Mouse (Mus musculus): ENCODE results near the gene Zbtb20.

DNA sequence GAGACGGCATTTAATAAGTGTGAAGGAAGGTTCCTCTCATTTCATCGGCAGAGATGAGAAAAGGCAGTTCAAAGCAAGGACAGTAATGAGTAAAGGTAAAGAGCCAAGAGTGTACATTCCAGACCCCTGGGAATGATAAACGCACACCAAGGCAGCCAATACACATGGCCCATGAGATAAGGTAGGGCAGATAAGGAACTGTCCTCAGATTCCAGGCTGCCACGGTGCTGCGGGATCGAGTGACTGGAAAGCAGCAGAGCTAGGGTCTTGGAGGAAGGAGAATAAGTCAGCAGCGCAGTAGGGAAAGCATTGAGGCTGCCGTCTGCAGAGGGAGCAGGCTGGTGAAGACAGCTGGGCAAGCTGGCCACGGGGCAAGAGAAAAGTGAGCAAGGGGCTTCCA lies 699.8 kb downstream of the Zbtb20 start:
- no peak for TF ChIP-seq POLR2A (IDR thresholded peaks at IDR 0.05; ENCODE audit: borderline replicate concordance, low read depth, low read length)
- TF ChIP-seq CTCF (IDR thresholded peaks at IDR 0.05; ENCODE audit: low read depth, low read length): no peak

Measured in bone marrow macrophage, adult 2 months (primary cell).